Mouse (Mus musculus): ENCODE results near the gene Lrrc15. TPM values are rescaled to one million over a fixed set of nuclear protein-coding genes. Genes with fewer than 3 reads are reported as not detected.
A peak's percentile ranks its signal among the peaks of the same experiment; 100 is the strongest.

Lrrc15 gene
- total RNA-seq (2021): not detected
- long read RNA-seq, experiment 1: 0 reads
- long read RNA-seq, experiment 2: 0 reads

DNA sequence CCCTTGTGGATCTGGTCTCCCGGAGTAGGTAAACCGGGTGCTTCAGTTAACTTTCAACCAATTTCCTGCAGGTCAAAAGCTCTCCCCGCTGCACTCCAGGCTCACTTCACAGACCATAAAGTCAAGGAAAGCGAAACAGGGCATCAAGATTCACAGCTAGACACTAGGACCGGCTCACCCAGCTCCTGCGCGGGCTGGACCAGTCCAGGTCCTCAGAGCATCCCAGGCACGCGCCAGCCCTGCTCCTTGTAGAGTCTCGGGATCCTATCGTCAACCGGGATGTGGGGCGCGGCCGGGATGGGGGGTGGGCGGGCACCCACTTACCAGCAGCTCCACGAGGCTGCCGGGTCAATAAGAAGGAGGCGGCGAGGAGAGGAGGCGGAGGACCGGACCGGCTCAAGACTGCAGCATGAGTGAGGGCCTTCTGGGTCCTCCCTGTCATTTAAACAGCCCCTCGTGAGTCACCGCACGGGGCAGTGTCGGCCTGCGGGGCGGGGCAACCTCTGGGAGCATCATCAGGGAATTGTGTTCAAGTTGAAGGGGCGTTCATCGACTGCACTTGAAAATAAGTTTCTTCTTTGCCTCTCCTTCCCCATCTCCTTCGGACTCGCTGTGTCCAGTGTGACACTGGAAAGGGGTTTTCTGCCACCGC lies at the start of gene Lrrc15:
TSS of gene Lrrc15 (minus strand) at position 413 of the 652 bp plus-strand sequence.
- Histone ChIP-seq H3K4me3 (no peak within 1 kb of the TSS), H3K27ac (no peak within 1 kb of the TSS)
- peak; percentile 5; the same call in 1 of the 2 replicates for TF ChIP-seq CTCF (IDR thresholded peaks at IDR 0.05)
- no peak for DNase-seq (ENCODE audit: extremely low spot score in 1 of 2, low spot score in 2 of 2)
- intact Hi-C loops (cut with DNase I): no loop called here

DNA sequence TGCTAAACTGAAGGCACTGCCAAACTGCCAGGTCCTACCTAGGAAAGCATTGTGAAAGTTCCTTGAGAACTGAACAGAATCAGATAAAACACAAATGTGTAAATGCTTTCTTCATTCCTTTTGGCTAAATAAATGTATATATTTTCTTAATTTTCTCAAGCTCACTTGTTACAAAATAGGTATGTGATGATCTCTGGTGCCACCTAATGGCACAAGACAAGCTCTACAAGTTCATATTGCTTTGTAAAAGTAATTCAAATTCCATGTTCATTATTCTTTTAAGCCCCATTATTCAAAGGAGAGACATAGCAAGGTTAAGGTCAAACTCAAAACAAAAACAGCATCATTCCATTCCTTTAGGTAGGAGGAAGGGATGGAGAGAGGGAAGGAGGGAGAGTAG lies 31.2 kb upstream of the Lrrc15 start:
- no peak for DNase-seq (ENCODE audit: extremely low spot score in 1 of 2, low spot score in 2 of 2)
- TF ChIP-seq CTCF (IDR thresholded peaks at IDR 0.05): peak; percentile 75
- H3K27ac ChIP-seq: no peak overlapping the region
- intact Hi-C loops (cut with DNase I): loop anchor here (1.0 to 10.0 kb wide), 2 partner anchors 62 to 689 kb away; no protein-coding TSS in a partner anchor
- no peak overlapping the region for H3K4me3 ChIP-seq

DNA sequence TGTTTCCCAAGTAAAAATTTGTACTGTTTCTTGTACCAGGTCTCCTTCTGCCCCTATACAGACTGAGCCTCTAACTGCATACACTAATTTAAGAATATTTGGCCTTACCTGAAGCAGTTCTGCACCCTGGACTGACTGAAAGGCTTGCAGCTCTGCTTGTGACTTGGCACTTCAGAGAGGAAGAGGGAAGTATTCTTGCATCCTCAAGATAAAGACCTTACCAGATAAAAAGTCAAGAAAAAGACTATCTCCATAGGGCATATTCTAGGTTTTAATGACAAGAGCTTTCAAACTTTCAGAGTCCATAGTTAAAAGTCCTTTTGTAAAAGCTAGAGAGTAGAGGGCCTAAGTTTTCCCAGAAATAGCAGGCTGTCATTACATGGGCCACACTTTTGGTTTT lies 27.6 kb upstream of the Lrrc15 start, which contains the start of gene Gp5:
TSS of gene Gp5 (minus strand) at position 133 of the 400 bp plus-strand sequence.
- no peak within 1 kb of the TSS; the same call in 1 of the 2 replicates for H3K27ac ChIP-seq
- DNase-seq (ENCODE audit: extremely low spot score in 1 of 2, low spot score in 2 of 2): no peak
- peak within 1 kb of the TSS; percentile 67 for H3K4me3 ChIP-seq
- TF ChIP-seq CTCF (IDR thresholded peaks at IDR 0.05): no peak
- intact Hi-C loops (cut with DNase I): loop anchor here (10.0 kb wide), 1 partner anchor 686 kb away; no protein-coding TSS in a partner anchor

DNA sequence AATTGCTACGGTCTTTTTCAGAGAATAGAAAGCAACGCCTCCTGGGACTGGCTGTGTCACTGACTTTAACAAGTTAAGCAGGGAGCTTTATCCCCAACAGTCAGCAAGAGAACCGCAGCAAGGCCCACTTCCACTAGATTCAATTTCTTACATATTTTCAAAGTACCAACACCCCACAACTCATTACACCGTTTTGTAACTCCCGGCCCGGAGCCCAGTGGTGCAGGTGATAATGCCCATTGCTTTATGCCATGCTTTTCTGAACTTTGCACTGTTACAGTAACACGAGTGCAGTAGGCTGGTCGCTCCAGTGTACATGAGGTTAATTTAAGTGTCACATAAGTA lies 27.1 kb upstream of the Lrrc15 start:
- TF ChIP-seq CTCF (IDR thresholded peaks at IDR 0.05): no peak
- DNase-seq (ENCODE audit: extremely low spot score in 1 of 2, low spot score in 2 of 2): no peak
- intact Hi-C loops (cut with DNase I): loop anchor here (10.0 kb wide), 1 partner anchor 685 kb away; no protein-coding TSS in a partner anchor
- H3K27ac ChIP-seq: no peak overlapping the region
- H3K4me3 ChIP-seq: no peak overlapping the region

DNA sequence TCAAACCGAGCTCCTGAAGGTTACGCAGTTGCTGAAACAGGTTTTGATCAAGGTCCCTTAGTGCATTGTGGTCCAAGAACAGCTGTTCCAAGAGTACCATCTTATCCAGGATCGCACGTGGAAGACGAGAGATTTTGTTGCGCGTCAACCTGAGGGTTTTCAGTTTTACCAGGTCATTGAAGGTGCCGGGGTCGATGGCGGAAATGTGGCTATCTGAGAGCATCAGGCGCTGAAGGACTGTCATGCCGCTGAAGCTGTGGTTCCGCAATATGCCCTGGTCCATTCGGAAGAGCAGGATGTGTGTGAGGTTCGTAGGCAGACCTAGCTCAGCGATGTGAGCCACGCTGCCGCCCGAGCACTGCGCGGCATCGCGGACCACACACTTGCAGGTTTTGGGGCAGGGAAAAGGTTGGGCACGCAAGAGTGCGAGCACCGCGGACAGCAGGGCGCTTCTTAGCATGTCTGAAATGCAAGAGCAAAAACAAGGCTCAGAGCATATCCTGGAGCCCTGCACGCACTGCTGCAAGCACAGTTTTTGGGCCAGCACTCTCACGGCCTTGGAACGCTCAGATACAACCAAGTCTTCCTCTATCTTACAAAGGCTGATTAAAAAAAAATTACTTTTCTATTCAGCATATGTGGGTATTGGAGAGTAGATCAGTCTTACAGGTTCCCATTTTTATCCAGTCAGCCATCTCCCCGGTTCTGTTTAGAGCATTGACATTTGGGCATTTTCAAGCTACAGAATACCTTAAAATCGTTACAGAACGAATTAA lies 26.5 kb upstream of the Lrrc15 start:
- TF ChIP-seq CTCF (IDR thresholded peaks at IDR 0.05): no peak
- peak overlapping the region; percentile 67 for H3K4me3 ChIP-seq
- H3K27ac ChIP-seq: peak overlapping the region; percentile 77; the same call in 1 of the 2 replicates
- peak in 1 of 2 experiments; percentile 33 for DNase-seq (ENCODE audit: extremely low spot score in 1 of 2, low spot score in 2 of 2)
- intact Hi-C loops (cut with DNase I): loop anchor here (5.0 to 10.0 kb wide), 2 partner anchors 237 to 685 kb away; no protein-coding TSS in a partner anchor

DNA sequence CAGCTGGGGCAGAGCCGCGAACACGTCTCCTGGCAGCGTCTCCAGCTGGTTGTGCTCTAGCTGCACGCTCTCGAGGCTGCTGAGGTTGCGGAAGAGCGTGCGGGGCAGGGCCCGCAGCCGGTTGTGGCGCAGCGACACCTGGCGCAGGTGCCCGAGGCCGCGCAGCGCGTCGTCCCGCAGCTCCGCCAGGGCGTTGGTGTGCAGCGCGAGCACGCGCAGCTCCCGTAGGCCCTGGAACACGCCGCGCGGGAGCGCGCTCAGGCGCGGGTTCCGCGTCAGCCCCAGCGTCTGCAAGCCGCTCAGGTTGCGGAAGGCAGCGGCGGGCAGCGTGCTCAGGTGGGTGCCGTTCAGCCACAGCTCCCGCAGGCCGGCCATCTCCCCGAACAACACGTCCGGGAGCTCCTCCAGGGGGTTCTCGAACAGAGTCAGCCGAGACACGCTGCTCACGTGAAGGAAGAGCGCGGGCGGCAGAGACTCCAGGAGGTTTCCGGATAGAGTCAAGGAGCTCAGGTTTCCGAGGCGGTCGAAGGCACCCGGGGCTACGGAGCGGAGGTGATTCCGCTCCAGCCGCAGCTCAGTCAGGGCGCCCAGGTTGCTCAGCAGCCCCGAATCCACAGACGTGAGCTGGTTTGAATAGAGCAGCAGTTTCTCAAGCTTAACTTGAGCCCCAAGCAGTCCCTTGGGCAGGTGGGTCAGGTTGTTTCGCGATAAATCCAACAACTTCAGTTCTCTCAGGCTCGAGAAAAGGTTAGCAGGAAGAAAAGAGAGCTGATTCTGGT lies 25.7 kb upstream of the Lrrc15 start:
- intact Hi-C loops (cut with DNase I): loop anchor here (5.0 kb wide), 1 partner anchor 237 kb away; no protein-coding TSS in a partner anchor
- H3K4me3 ChIP-seq: peak overlapping the region; percentile 67
- TF ChIP-seq CTCF (IDR thresholded peaks at IDR 0.05): no peak; the same call in 1 of the 2 replicates
- peak; percentile 74 to 78 for DNase-seq (ENCODE audit: extremely low spot score in 1 of 2, low spot score in 2 of 2)
- peak overlapping the region; percentile 77 for H3K27ac ChIP-seq

DNA sequence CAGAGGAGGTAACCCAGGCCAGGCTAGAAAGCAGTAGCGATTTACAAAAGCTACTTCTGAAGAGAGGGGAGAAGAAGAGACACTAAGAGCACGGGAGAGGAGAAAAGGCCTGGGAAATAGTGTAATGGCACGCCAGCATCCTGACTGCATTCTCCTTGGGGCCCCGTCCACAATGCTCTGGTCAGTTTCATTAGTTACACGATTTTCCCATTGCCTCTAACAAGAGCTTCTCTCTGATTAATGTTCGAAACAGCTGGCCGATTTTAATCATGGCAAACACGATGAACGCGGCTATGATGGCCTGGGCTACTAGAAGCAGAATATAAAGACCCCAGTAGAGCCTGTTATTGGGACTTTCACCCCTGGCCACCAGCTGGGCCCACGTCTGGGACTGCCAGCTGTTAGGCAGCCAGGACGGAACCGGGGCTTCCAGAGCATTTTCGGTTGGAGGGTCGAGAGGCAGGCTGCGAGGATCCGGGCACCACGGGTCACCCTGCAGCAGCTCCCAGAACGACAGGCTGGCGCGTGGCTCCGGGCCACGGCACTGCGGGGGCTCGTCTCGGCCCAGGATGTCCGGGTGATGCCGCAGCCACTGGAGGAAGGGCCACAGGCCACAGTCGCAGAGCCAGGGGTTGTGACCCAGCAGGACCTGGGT lies 25.0 kb upstream of the Lrrc15 start:
- no peak for TF ChIP-seq CTCF (IDR thresholded peaks at IDR 0.05)
- H3K4me3 ChIP-seq: peak overlapping the region; percentile 67
- DNase-seq (ENCODE audit: extremely low spot score in 1 of 2, low spot score in 2 of 2): peak in 1 of 2 experiments; percentile 22
- intact Hi-C loops (cut with DNase I): loop anchor here (5.0 kb wide), 1 partner anchor 236 kb away; no protein-coding TSS in a partner anchor
- H3K27ac ChIP-seq: peak overlapping the region; percentile 77

DNA sequence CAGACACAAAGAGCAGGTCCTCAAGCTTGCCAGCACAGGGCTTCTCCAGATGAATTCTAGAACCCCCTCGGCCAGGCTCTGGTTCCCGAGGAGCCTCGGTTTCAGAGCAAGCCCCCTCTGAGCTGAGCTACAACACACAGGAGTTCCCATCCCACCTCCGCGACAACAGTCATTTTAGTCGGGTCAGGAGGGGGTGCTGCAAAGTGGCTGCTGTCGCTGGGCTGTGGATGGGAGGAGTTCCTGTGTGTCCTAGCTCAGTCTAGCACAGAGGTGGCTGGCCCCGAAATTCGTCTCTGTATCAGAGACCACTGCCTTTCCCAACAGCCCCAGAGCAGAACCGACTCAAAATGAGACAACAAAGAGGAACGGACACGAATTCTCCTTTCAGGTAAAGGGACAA lies 24.2 kb upstream of the Lrrc15 start:
- no peak for DNase-seq (ENCODE audit: extremely low spot score in 1 of 2, low spot score in 2 of 2)
- no peak overlapping the region for H3K4me3 ChIP-seq
- no peak overlapping the region for H3K27ac ChIP-seq
- intact Hi-C loops (cut with DNase I): loop anchor here (5.0 kb wide), 1 partner anchor 235 kb away; no protein-coding TSS in a partner anchor
- no peak for TF ChIP-seq CTCF (IDR thresholded peaks at IDR 0.05)

DNA sequence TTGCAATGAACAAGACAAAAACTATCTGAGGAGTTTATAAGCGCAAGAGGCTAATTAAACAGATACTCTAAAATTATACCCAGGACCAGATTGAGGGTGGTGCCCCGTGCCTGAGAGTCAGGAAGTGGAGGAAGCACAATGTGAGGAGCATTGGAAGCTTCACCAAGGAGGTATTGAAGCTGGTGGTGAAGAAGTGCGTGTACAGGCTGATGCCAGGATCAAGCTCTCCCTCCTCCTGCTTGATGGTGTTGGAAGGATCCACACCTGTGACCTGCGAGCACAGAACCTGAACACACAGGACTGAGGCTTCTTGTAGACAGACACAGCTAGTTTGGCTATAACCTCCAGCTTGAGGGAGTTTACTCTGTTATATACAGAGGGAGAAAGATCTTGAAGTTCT lies 23.0 kb upstream of the Lrrc15 start:
- DNase-seq (ENCODE audit: extremely low spot score in 1 of 2, low spot score in 2 of 2): no peak
- no peak for TF ChIP-seq CTCF (IDR thresholded peaks at IDR 0.05)
- intact Hi-C loops (cut with DNase I): loop anchor here (5.0 kb wide), 1 partner anchor 234 kb away; no protein-coding TSS in a partner anchor
- no peak overlapping the region for H3K4me3 ChIP-seq
- no peak overlapping the region for H3K27ac ChIP-seq

DNA sequence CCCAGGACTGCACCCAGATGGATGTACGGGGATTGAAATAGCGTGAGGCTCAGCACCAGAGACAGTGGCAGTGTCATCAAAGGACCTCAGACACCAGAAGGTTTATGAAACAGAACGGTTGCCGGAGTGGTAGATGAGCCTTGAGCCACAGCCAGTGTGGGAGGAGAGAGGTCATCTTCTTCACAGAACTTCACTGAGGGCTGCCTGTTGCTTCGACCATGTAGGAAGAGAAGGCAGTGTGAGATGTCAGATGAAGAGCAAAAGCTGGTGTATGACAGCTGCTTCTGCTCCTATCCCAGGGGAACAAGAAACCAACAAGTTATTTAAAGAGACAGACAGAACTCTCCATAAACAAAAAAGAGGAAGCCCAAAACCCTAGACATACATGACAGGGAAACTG lies 21.2 kb upstream of the Lrrc15 start:
- intact Hi-C loops (cut with DNase I): no loop called here
- TF ChIP-seq CTCF (IDR thresholded peaks at IDR 0.05): no peak
- Histone ChIP-seq H3K27ac (no peak overlapping the region), H3K4me3 (no peak overlapping the region)
- DNase-seq (ENCODE audit: extremely low spot score in 1 of 2, low spot score in 2 of 2): no peak

DNA sequence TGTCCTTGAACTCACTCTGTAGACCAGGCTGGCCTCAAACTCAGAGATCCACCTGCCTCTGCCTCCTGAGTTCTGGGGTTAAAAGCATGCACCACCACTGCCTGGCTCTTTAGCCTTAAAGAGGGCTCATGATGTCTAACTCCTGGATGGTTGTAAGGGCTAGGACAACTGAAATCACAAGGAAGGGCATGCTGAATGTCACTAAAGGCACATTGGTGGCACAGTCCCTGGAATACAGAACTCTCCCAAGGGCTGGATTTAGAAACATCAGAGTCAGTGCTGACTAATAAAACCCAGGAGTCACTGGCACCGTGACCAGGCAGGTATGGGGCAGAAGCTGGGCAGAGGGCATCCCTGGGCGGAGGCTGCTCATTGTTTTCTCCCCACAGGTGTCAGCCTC lies 20.4 kb upstream of the Lrrc15 start:
- Histone ChIP-seq H3K4me3 (no peak overlapping the region), H3K27ac (no peak overlapping the region)
- no peak for TF ChIP-seq CTCF (IDR thresholded peaks at IDR 0.05)
- intact Hi-C loops (cut with DNase I): no loop called here
- DNase-seq (ENCODE audit: extremely low spot score in 1 of 2, low spot score in 2 of 2): no peak

Measured in left cerebral cortex, adult 2 months (tissue).